Mouse (Mus musculus) olfactory bulb, adult 2 months (tissue): Measurements from ENCODE around the gene Trpm8. TPM values are rescaled to one million over a fixed set of nuclear protein-coding genes. Genes with fewer than 3 reads are reported as not detected.

Source experiments
- H3K27ac ChIP-seq: fragments of 200-500 bp; 2 replicates; pipeline ENCODE4 v1.5.1; 2012; ENCODE audit warnings: low read depth, low read length; ENCODE audit not compliant: insufficient read depth
- H3K4me1 ChIP-seq: fragments of 200-500 bp; 2 replicates; pipeline ENCODE4 v1.6.1; 2012; ENCODE audit warnings: low read length; ENCODE audit not compliant: control insufficient read depth, insufficient read depth
- H3K4me3 ChIP-seq: fragments of 200-500 bp; 2 replicates; pipeline ENCODE4 v1.5.1; 2012; ENCODE audit warnings: mild to moderate bottlenecking, low read depth, low read length, moderate library complexity; ENCODE audit not compliant: insufficient read depth
- CTCF ChIP-seq: fragments of 200-500 bp; IDR thresholded peaks from 2 replicates; pipeline ENCODE4 v1.5.1; 2012; ENCODE audit warnings: low read depth, mild to moderate bottlenecking, low read length, moderate library complexity; ENCODE audit not compliant: insufficient read depth
- POLR2A ChIP-seq: fragments of 200-500 bp; IDR thresholded peaks from 2 replicates; pipeline ENCODE4 v1.6.1; 2012; ENCODE audit warnings: mild to moderate bottlenecking, low read depth, low read length, moderate library complexity; ENCODE audit not compliant: insufficient read depth
- WGBS: fragments of 180-500 bp; shearing (Covaris S2); methylation state at CpG from one replicate; pipeline ENCODE4 v1.1.7; 2018; 5-methylcytosine and 5-hydroxymethylcytosine counted together
- polyA plus RNA-seq: library from polyadenylated mRNA; stranded (reverse); fragments of >200 nt; gene quantifications from 2 replicates; pipeline ENCODE4 v1.2.4, GENCODE M21; 2012; ENCODE audit warnings: low replicate concordance; ENCODE audit not compliant: missing spikeins, insufficient read depth, insufficient read length

Trpm8 gene
- polyA plus RNA-seq, 1 experiment: not detected

GRCm38 (mm10) chr1:88429413-88429812 is 152.0 kb downstream of the Trpm8 start:
- no peak overlapping the region for H3K4me3 ChIP-seq
- no peaks in the 10 kb centered on the region for H3K4me1 ChIP-seq
- H3K27ac ChIP-seq: no peak overlapping the region
- WGBS: 60% methylated on average over 1 of the region's 1 CpGs
- TF ChIP-seq CTCF: no peak
- TF ChIP-seq POLR2A: no peak

DNA sequence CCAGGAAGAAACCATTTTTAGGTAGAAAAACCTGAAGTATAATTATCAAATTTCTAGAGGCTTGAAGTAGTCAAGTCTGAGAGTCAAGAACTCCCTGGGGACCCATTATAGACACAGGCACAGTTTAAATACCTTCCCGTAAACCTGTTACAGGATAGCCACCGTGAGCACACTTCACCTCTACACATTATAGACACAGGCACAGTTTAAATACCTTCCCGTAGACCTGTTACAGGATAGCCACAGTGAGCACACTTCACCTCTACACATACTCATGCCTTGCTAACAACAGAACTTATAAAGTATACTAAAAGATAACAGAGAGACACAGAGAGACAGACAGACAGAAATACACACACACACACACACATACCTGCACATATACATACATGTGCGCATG is 153.8 kb downstream of the Trpm8 start:
- Histone ChIP-seq H3K4me1 (no peaks in the 10 kb centered on the region), H3K27ac (no peak overlapping the region), H3K4me3 (no peak overlapping the region)
- TF ChIP-seq POLR2A: no peak
- TF ChIP-seq CTCF: no peak
- 91% methylated on average over 4 of the region's 4 CpGs for WGBS

DNA sequence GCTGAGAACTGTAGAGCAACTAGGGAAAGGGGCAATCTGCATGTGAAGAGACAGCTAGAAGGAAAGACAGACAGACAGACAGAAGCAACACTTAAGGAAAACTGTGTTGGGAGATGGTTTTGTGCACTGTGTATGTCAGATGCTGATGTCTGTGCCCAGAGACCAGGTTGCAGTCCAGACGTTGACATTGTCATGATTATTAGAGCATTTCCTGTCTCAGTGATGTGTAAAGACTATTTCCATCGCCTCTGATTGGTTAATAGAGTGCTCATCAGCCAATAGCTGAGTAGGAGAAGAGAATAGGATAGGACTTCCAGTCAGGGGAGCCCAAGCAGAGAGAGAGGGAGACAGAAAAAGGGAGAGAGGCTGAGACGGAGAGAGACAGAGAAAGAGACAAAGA is 155.1 kb downstream of the Trpm8 start:
- Histone ChIP-seq H3K27ac (no peak overlapping the region), H3K4me1 (no peaks in the 10 kb centered on the region), H3K4me3 (no peak overlapping the region)
- WGBS: 69% methylated on average over 3 of the region's 3 CpGs
- TF ChIP-seq CTCF (no peak), POLR2A (no peak)

DNA sequence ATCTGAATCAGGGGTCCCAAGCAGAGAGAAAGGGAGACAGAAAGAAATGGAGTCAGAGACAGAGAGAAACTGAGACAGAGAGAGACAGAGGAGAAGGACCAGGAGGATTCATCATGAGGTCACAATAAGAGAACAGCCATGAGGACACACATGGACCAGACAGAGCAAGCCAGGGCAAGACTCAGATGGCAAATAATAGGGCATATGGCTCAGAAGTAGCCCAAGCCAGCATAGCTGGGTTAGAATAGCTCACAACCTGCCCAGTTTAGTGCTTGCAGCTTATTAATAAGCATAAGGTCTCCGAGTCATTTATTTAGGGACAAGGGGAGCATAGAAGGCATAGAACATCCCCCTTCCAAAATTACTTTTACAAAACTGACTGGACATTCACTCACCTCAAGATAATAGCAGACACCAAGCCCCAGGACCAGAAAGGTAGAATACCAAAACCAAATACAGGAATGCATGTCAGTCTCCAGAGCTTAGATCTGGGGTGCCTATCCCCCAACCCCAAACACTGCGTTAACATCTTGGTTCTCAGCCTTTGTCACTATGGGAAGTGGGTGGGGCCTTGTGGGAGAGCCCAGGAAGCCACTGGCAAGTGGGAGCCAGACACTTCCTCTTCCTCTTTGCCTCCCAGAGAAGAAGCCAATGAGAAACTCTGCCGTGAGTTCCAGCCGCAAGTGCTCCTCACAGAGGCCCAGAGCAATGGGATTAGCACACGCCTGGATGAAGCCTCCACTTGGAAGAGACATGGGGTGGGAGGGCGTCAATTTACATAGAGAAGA is 155.8 kb downstream of the Trpm8 start:
- 67% methylated on average over 6 of the region's 6 CpGs for WGBS
- Histone ChIP-seq H3K27ac (no peak overlapping the region), H3K4me3 (no peak overlapping the region), H3K4me1 (no peaks in the 10 kb centered on the region)
- TF ChIP-seq CTCF (no peak), POLR2A (no peak)

DNA sequence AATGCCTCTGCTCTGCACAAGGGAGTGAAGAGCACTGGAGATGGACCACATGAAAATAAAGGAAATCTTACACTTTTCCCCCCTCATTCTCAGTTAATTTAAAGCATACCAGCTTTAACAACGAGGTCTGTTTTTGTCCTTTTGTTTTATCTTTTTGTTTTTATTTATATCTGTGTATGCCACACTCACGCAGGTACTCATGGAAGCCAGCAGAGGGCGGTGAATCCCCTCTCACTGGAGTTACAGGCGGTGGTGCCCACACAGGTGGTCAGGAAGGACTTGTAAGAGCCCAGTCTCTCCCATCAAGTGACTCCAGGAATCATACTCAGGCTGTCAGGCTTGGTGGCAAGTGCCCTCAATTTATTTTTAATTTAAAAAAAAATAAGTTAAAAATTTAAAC is 156.6 kb downstream of the Trpm8 start:
- 79% methylated on average over 4 of the region's 4 CpGs for WGBS
- no peak overlapping the region for H3K4me3 ChIP-seq
- TF ChIP-seq POLR2A (no peak), CTCF (no peak)
- H3K4me1 ChIP-seq: no peaks in the 10 kb centered on the region
- H3K27ac ChIP-seq: no peak overlapping the region

DNA sequence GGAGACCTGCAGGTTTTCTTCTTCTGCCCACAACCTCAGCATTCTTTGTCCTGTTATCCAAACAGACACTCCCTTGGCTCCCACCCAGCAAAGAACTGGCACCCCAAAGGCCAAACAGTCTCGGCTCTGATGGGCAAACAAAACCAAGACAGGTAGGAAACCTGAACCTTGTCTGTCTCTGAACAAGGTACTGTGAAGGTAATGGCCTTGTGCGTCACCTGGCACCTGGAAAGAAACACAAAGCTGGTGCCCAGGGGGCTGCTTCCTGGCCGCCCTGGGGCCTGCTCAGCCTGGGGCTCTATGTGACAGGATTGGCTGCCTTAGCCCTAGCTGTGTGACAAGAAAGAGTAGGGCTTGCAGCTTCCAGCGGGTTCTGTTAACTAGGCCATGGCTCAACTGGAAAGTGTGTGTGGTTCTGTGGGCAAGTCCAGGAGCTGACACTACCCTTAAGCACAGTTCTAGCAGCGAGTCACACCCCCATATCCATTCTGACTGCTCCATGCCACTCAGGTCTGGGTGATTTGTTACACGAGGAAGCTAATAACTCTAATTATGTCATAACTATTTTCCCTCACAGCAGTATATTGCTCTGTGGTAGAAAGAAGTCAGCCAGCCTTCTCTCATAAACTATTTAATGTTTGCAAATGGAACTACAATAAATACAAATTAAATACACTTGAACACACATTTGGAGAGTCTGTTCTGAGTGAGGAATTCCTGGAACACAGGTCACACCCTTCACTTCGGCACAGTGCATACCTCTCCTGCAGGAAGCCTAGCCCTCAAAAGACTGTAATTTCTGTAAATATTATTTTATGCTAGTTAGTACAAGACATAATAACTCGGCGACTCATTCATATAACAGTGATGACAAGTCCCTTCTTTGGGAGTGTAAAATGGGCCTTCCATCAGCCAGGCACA is 160.0 kb downstream of the Trpm8 start:
- no peaks in the 10 kb centered on the region for H3K4me1 ChIP-seq
- no peak overlapping the region for H3K27ac ChIP-seq
- TF ChIP-seq POLR2A (no peak), CTCF (no peak)
- WGBS: 79% methylated on average over 9 of the region's 9 CpGs
- H3K4me3 ChIP-seq: no peak overlapping the region

Other genes starting within 250 kb of the Trpm8 start
- gene Ugt1a10, start 222.3 kb upstream of the Trpm8 start, polyA plus RNA-seq: not detected in 2 replicates
- gene Ugt1a9, start 206.9 kb upstream of the Trpm8 start, polyA plus RNA-seq: not detected in 2 replicates
- not detected in 2 replicates for gene Ugt1a8, start 189.8 kb upstream of the Trpm8 start, polyA plus RNA-seq
- gene Ugt1a7c, start 182.6 kb upstream of the Trpm8 start, polyA plus RNA-seq: not detected in 2 replicates
- not detected in 2 replicates for gene Ugt1a6b, start 174.4 kb upstream of the Trpm8 start, polyA plus RNA-seq
- gene Ugt1a6a, start 142.9 kb upstream of the Trpm8 start, polyA plus RNA-seq: not detected in 2 replicates
- gene Ugt1a5, start 111.6 kb upstream of the Trpm8 start, polyA plus RNA-seq: not detected in 2 replicates
- not detected in 2 replicates for gene Ugt1a2, start 77.1 kb upstream of the Trpm8 start, polyA plus RNA-seq
- gene Dnajb3, start 71.9 kb upstream of the Trpm8 start, polyA plus RNA-seq: not detected in 2 replicates
- gene Ugt1a1, start 65.7 kb upstream of the Trpm8 start, polyA plus RNA-seq: not detected in 2 replicates
- gene Mroh2a, start 50.7 kb upstream of the Trpm8 start, polyA plus RNA-seq: not detected in 2 replicates
- gene Hjurp, start within 50 bp of the Trpm8 start, polyA plus RNA-seq: 157 TPM in 1 of 2 replicates, not detected in the other
- gene Spp2, start 129.3 kb downstream of the Trpm8 start, polyA plus RNA-seq: not detected in 2 replicates
- gene Glrp1, start 232.4 kb downstream of the Trpm8 start, polyA plus RNA-seq: not detected in 2 replicates